Mouse (Mus musculus): ENCODE data around the gene Met.

GRCm38 (mm10) chr6:17429041-17429440, 34.6 kb upstream of the Met start:
- TF ChIP-seq CTCF (IDR thresholded peaks at IDR 0.05; ENCODE audit: insufficient read depth, low read depth, low read length) (no peak), POLR2A (IDR thresholded peaks at IDR 0.05; ENCODE audit: insufficient read depth, low read depth, low read length) (no peak)
